Mouse (Mus musculus): ENCODE data around the gene Syn3.

GRCm38 (mm10) chr10:86250149-86250922 is 248.4 kb downstream of the Syn3 start:
- TF ChIP-seq CTCF (IDR thresholded peaks at IDR 0.05; ENCODE audit: borderline replicate concordance, extremely low read depth, insufficient read depth, insufficient read length), result no peak
- no peak for TF ChIP-seq POLR2A (IDR thresholded peaks at IDR 0.05; ENCODE audit: borderline replicate concordance, extremely low read depth, insufficient read depth, insufficient read length, poor library complexity, severe bottlenecking)
